Mouse (Mus musculus) midbrain, embryonic 15.5 days (tissue): ENCODE data around the gene Mylk2. TPM values are rescaled to one million over a fixed set of nuclear protein-coding genes. Genes with fewer than 3 reads are reported as not detected.

Experiments used
- ATAC-seq: fragments of 200-750 bp; cut with Nextera tagmentation; replicated peaks from 2 replicates; pipeline ENCODE4 v1.8.0; 2017; ENCODE audit warnings: moderate TSS enrichment
- H3K27ac ChIP-seq: fragments of 300-500 bp; sonication (generic); 2 replicates; pipeline ENCODE4 v1.5.1; 2015; ENCODE audit warnings: mild to moderate bottlenecking, inconsistent platforms
- H3K27me3 ChIP-seq: fragments of 300-500 bp; sonication (generic); replicated peaks from 2 replicates; pipeline ENCODE4 v1.6.1; 2015; ENCODE audit warnings: inconsistent platforms
- H3K36me3 ChIP-seq: fragments of 300-500 bp; sonication (generic); replicated peaks from 2 replicates; pipeline ENCODE4 v1.6.1; 2015; ENCODE audit warnings: inconsistent platforms
- H3K4me1 ChIP-seq: fragments of 300-500 bp; sonication (generic); 2 replicates; pipeline ENCODE4 v1.6.1; 2015; ENCODE audit warnings: inconsistent platforms
- H3K4me2 ChIP-seq: fragments of 300-500 bp; sonication (generic); 2 replicates; pipeline ENCODE4 v1.6.1; 2015; ENCODE audit warnings: inconsistent platforms, mild to moderate bottlenecking, moderate library complexity
- H3K4me3 ChIP-seq: fragments of 300-500 bp; sonication (generic); 2 replicates; pipeline ENCODE4 v1.5.1; 2015; ENCODE audit warnings: mild to moderate bottlenecking, inconsistent platforms
- H3K9ac ChIP-seq: fragments of 300-500 bp; sonication (generic); 2 replicates; pipeline ENCODE4 v1.6.1; 2015; ENCODE audit warnings: mild to moderate bottlenecking, inconsistent platforms
- H3K9me3 ChIP-seq: fragments of 300-500 bp; sonication (generic); 2 replicates; pipeline ENCODE4 v1.6.1; 2016; ENCODE audit warnings: inconsistent platforms
- WGBS: fragments of 180-500 bp; shearing (Covaris S2); methylation state at CpG from one replicate; pipeline ENCODE4 v1.1.7; 2015; ENCODE audit warnings: mixed read lengths; 5-methylcytosine and 5-hydroxymethylcytosine counted together
- microRNA-seq: library from miRNA; unstranded; fragments of <30 nt; microRNA quantifications from one replicate; pipeline ENCODE4, GENCODE M21; 2016
- polyA plus RNA-seq: library from polyadenylated mRNA; unstranded; fragments of >200 nt; fragmentation: Nextera tagmentation; extraction: Ambion mirVana; gene quantifications from 2 replicates; pipeline ENCODE4 v1.2.1, GENCODE M21; 2015

Gene Mylk2
- polyA plus RNA-seq, 1 experiment from 2014 or later, result not detected

- whole genome bisulfite sequencing, result under 1% methylated on average over 51 of the region's 54 CpGs
- ATAC-seq, result peak; percentile 86
- H3K9ac ChIP-seq, result peak within 1 kb of the TSS; percentile 74
- H3K27ac ChIP-seq, result peak within 1 kb of the TSS; percentile 82
- H3K27me3 ChIP-seq, result no peaks in the 10 kb centered on the region; the same call in 1 of the 2 replicates
- H3K4me3 ChIP-seq, result peak within 1 kb of the TSS; percentile 82
- H3K4me2 ChIP-seq, result peak within 1 kb of the TSS; percentile 92
- no peaks in the 10 kb centered on the region for H3K36me3 ChIP-seq
- no peaks in the 10 kb centered on the region for H3K9me3 ChIP-seq
- H3K4me1 ChIP-seq, result peaks cover 20% of the 10 kb centered on the region
Measured at GRCm38 (mm10) chr2:152951065-152951849, 40.1 kb downstream of the Mylk2 start, which contains the start of gene Dusp15. Gene Dusp15 (minus strand): TSS chr2:152951698.

GRCm38 (mm10) chr2:152951850-152952720 lies 40.9 kb downstream of the Mylk2 start:
- Histone ChIP-seq H3K9ac (peak overlapping the region; percentile 74), H3K36me3 (no peaks in the 10 kb centered on the region), H3K27ac (peak overlapping the region; percentile 82), H3K9me3 (no peaks in the 10 kb centered on the region), H3K4me2 (peak overlapping the region; percentile 92), H3K4me1 (peaks cover 20% of the 10 kb centered on the region), H3K27me3 (no peaks in the 10 kb centered on the region; the same call in none of the 2 replicates), H3K4me3 (peak overlapping the region; percentile 82)
- WGBS, result 8% methylated on average over 13 of the region's 13 CpGs
- peak; percentile 32 for ATAC-seq

- H3K9me3 ChIP-seq, result no peaks in the 10 kb centered on the region
- WGBS, result 80% methylated on average over 3 of the region's 3 CpGs
- H3K4me1 ChIP-seq, result peaks cover 6% of the 10 kb centered on the region
- no peak overlapping the region for H3K4me3 ChIP-seq
- H3K27me3 ChIP-seq, result peaks cover 4% of the 10 kb centered on the region; the same call in 1 of the 2 replicates
- no peak overlapping the region for H3K9ac ChIP-seq
- no peak for ATAC-seq
- H3K4me2 ChIP-seq, result no peak overlapping the region
- no peak overlapping the region for H3K27ac ChIP-seq
- no peaks in the 10 kb centered on the region for H3K36me3 ChIP-seq
Measured at GRCm38 (mm10) chr2:152958116-152958515, 47.0 kb downstream of the Mylk2 start.

GRCm38 (mm10) chr2:152962091-152962793 lies 51.1 kb downstream of the Mylk2 start, which contains the start of gene Ttll9:
Gene Ttll9 (plus strand): TSS chr2:152962485.
- H3K9me3 ChIP-seq, result no peaks in the 10 kb centered on the region
- peak within 1 kb of the TSS; percentile 74 for H3K4me2 ChIP-seq
- H3K4me3 ChIP-seq, result peak within 1 kb of the TSS; percentile 46
- peaks cover 6% of the 10 kb centered on the region for H3K4me1 ChIP-seq
- peak; percentile 94 for ATAC-seq
- H3K9ac ChIP-seq, result no peak within 1 kb of the TSS
- WGBS, result 2% methylated on average over 34 of the region's 34 CpGs
- peaks cover 4% of the 10 kb centered on the region; the same call in 1 of the 2 replicates for H3K27me3 ChIP-seq
- H3K27ac ChIP-seq, result no peak within 1 kb of the TSS
- H3K36me3 ChIP-seq, result no peaks in the 10 kb centered on the region

- peaks cover 3% of the 10 kb centered on the region; the same call in 1 of the 2 replicates for H3K27me3 ChIP-seq
- no peak for ATAC-seq
- H3K4me3 ChIP-seq, result no peak overlapping the region
- no peak overlapping the region for H3K9ac ChIP-seq
- H3K4me2 ChIP-seq, result no peak overlapping the region
- H3K9me3 ChIP-seq, result no peaks in the 10 kb centered on the region
- no peak overlapping the region for H3K27ac ChIP-seq
- WGBS, result 69% methylated on average over 4 of the region's 4 CpGs
- H3K4me1 ChIP-seq, result peaks cover 6% of the 10 kb centered on the region
- H3K36me3 ChIP-seq, result no peaks in the 10 kb centered on the region
Measured at GRCm38 (mm10) chr2:152965555-152965954, 54.4 kb downstream of the Mylk2 start.

Small RNAs within 50 kb of the gene (microRNA-seq; reads per million reads assigned to microRNA genes)
- 0.92 reads per million for gene Mir5622

Other genes starting within 250 kb of the Mylk2 start
- 178 and 186 TPM in 2 replicates for gene H13, start 241.9 kb upstream of the Mylk2 start, polyA plus RNA-seq
- 33.7 and 34.3 TPM in 2 replicates for gene Mcts2, start 224.3 kb upstream of the Mylk2 start, polyA plus RNA-seq
- gene Id1, start 175.1 kb upstream of the Mylk2 start, polyA plus RNA-seq, result 30.7 and 33.7 TPM in 2 replicates
- 5.2 and 6.4 TPM in 2 replicates for gene Cox4i2, start 157.2 kb upstream of the Mylk2 start, polyA plus RNA-seq
- 195 and 197 TPM in 2 replicates for gene Bcl2l1, start 79.6 kb upstream of the Mylk2 start, polyA plus RNA-seq
- gene Tpx2, start 63.4 kb upstream of the Mylk2 start, polyA plus RNA-seq, result 12.9 and 14.6 TPM in 2 replicates
- 4.3 and 4.4 TPM in 2 replicates for gene Foxs1, start 21.9 kb downstream of the Mylk2 start, polyA plus RNA-seq
- 9.9 and 14.0 TPM in 2 replicates for gene Dusp15, start 40.3 kb downstream of the Mylk2 start, polyA plus RNA-seq
- 8.8 and 8.9 TPM in 2 replicates for gene Ttll9, start 51.1 kb downstream of the Mylk2 start, polyA plus RNA-seq
- gene Pdrg1, start 104.1 kb downstream of the Mylk2 start, polyA plus RNA-seq, result 234 and 236 TPM in 2 replicates
- gene Xkr7, start 120.5 kb downstream of the Mylk2 start, polyA plus RNA-seq, result 1.9 and 2.1 TPM in 2 replicates
- 1.7 and 2.7 TPM in 2 replicates for gene Ccm2l, start 154.6 kb downstream of the Mylk2 start, polyA plus RNA-seq
- gene Hck, start 197.1 kb downstream of the Mylk2 start, polyA plus RNA-seq, result 2.9 and 3.3 TPM in 2 replicates
- 82.0 and 88.7 TPM in 2 replicates for gene Tm9sf4, start 250.0 kb downstream of the Mylk2 start, polyA plus RNA-seq